Mouse (Mus musculus): Measurements from ENCODE around the gene Tmem192.

The Tmem192 gene

DNA sequence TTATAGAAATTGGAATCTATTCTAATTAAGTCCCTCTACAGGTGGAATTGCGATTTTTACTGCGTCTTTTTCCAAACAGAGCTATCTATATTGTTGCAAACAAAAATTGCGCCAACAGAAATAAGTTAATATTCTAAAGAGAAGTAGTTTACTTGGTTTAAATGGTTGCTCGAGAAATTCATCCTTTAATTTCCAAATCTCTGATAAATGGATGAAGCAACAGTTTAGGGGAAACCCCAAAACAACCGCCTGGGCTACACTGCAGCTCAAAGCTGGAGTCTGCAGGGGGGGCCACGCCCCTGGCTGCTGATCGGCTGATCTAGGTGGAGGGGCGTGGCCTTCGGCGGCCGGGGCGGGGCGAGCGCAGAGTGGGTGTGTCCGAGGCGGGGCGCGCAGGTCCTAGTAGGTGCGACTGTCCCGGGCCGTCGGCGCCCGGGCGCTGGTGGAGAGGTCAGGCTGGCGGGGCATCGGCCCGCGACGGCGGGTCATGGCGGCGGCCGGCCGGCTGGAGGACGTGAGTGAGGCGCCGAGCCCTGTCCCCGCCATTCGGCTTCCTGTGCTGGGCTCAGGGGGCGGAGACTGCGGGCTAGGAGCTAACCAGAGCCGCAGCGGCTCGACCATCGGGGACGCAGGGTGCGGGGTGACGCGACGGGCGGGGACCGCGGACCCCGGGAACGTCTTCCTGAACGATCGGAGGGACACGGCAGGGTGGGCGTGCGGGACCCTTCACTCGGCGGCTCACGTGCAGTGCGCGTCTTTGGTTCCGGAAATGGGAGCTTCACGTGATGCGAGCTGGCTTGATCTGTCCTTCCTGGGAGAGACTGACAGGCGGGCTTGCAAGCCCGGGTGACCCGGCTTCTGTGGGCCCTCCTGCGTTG lies at the start of gene Tmem192:
Tmem192 (plus strand) TSS at position 366 of the 878 bp plus-strand sequence.
- peak; percentile 94 for DNase-seq (ENCODE audit: extremely low spot score)

DNA sequence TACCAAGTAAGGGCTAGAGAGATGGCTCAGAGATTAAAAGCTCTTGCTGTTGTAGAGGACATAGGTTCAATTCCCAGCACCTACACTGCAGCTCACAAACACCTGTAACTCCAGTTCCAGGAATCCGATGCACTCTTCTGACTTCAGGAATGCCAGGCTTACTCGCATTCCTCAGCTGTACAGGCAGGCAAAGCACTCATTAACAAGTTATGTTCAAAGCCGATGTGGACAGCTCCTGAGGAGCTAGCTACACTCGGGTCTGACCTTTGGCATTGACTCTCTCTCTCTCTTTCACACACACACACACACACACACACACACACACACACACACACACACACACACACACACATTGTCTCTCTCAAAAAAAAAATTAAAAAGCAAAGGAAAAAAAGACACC lies 48.3 kb upstream of the Tmem192 start:
- DNase-seq (ENCODE audit: extremely low spot score): no peak

DNA sequence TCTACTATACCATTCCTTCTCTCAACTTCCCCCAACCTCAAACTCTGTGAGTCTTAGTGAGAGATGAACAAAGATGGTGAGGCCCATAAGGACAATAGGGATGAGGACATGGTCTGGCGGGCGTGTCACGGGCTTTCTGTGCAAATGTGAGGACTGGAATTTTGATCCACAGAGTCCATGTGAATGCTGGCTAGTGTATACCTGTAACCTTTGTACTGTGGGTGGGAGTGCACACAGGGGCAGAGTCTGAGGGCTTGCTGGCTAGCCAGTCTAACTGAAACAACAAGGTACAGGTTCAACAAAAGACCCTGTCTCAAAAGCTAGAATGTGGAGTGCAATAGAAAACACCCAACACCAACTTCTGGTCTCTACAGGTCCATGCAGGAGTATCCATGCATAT lies 46.3 kb upstream of the Tmem192 start:
- DNase-seq (ENCODE audit: extremely low spot score): no peak

DNA sequence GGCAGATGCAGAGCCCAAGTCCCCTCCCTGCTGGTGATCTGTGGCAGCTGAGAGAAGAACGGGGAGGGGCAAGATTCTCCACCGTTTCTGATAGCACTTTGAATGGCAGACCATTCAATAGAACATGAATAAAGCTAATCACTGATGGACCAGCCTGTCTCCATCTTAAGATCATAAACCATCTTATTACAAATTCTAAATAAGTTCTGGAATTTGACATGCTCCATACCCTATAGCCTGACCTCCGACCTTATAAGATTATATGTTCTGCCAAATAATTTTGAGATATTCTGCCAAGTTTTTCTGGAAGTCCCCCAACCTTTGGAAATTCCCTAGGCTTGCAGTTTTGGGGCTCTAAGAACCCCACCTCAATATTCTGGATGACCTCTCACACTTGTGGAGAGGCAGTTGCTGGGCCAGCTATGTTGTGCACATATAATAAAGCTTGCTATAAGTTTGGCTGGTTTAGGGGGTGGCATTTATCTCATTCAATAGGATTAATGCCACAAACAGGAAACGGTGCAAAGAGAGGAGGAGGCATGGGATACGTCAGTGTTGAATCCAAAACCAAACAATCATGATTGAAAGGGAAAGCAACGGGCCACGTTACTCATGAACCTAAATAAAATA lies 45.3 kb upstream of the Tmem192 start:
- no peak for DNase-seq (ENCODE audit: extremely low spot score)

DNA sequence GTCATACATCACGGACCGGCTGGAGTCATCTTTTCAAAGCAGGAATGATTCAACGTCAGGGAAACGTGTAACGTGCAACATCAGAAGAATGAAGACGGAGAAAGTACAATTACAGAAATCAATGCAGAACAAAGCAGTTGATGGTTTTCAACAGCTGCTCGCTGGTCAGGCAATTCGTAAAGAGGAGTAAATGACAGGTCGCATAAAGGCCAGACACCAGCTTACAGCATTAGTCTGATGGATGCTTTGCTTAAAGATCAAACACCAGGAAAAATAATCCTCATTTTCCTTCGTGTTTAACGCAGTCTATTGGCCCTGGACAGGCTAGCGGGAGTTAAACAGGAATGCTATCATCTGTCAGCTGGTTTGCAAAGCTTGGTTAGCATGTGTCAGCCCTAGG lies 44.8 kb upstream of the Tmem192 start:
- DNase-seq (ENCODE audit: extremely low spot score): no peak

DNA sequence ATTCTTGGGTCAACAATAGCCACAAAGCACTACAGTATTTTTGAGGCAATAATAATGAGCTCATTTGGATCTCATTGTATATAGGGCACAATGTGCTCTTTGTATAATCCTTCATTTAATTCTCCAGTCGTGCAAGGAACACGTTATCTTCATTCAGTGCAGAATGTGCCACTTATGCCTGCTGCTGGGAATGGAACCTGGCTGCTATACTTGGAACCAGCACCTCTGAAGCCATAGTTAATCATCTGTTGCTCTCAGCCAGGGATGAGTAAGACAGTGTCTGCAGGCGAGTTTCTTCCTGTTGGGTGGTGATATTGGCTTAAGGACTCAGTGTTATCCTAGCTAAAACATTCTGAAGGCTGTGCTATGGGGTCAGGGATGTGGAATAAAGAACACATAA lies 43.2 kb upstream of the Tmem192 start:
- no peak for DNase-seq (ENCODE audit: extremely low spot score)

DNA sequence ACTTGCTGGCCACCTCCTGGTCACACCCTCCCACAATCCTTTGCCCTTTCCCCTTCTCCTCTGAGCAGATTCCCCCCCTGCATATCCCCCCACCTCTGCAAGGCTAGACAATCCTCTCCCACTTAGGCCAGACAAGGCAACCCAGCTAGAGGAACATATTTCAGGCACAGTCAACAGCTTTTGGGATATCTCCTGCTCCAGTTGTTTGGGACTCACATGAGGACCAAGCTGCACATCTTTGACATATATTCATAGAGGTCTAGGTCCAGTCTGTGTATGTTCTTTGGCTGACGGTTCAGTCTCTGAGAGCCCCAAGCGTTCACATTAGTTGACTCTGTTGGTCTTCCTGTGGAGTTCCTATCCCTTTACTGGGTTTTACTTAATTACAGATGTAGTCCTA lies 37.0 kb upstream of the Tmem192 start:
- no peak for DNase-seq (ENCODE audit: extremely low spot score)

DNA sequence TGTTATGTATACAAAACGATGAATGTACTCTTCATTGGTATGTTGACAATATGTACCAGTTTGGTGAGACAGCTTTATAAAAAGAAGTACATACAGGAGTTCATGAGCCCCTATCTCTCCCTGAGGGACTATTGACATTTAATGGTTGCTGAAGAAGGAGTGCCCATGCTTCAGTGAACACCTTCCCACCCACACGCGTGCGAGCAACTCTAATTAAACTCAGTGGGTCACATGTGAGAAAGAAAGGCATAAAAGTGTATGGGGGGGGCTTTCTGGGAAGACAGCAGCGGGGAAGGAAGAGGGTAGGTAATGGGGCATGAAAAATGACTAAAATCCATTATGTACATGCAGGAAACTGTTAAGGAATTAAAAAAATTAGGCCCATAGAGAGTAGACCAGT lies 30.2 kb upstream of the Tmem192 start:
- DNase-seq (ENCODE audit: extremely low spot score): no peak

DNA sequence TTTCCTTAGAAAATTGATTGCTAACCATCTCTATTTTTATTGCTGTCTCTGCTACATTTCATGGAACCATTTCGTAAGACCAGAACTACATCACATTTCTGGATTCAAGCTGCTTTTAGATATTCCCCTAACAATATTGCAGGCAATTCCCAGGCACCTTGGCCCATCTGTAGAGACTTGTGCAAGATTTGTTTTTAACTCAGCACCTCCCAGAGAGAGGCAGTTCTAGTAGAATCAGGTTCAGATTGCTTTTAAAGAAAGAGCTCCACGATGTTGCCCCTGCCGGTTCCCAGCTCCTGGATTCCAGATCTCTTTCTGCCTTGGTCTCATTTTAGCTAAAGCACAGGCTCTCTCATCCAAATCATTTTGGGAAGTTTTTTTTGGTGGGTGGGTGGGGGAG lies 23.7 kb upstream of the Tmem192 start:
- no peak for DNase-seq (ENCODE audit: extremely low spot score)

DNA sequence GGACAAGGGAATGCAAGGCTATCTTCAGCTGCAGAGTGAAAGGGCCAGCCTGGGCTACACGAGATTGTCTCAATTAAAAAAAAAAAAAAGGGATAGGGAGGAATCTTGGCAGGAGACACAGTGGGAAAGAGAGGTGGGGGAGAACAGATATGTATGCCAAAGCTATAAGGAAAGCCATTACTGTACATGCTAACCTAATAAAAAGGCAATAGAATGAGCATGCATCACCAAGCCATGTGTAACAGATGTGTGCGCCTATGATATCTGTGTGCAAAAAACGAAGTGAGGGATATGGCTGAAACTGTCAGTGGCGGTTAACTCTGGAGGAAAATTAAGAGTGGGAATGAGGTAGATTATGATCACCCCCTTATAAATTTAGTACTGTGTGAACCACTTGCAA lies 21.2 kb upstream of the Tmem192 start:
- DNase-seq (ENCODE audit: extremely low spot score): no peak

DNA sequence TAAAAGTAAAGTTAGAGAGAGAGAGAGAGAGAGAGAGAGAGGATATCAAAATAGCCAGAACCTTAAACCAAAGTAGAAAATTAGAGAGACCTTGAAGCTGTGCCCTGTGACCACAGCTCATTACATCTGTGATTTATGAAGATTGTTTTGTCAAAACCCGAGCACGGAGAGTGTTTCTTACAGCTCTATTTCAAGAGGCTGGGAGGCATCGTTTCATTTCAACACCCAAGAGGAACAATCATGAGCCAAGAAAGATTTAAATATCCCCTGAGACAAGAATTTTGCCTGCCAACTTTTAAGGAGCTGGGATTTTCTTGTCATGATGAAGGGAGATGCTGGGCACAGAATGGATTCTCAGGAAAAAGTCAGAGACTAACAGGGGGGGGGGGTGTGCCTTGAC lies 20.6 kb upstream of the Tmem192 start:
- no peak for DNase-seq (ENCODE audit: extremely low spot score)

DNA sequence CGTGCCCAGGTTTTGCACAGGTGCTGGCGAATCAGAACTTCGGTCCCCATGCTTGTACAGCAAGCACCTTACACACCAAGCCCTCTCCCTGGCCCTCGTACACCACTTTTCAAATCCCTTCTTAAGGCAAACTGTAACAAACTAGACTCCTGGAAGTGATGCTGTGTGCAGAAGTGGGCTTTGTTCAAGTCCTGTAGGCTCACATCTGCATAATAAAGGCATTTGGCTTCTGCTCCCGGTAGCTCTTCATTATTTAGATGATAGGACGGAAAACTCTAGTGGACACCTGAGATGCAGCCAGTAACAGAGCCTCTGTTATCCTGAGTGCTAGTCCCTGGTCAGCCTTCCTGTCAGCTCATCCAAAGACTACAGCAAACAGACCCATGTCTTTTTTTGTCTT lies 18.0 kb upstream of the Tmem192 start:
- no peak for DNase-seq (ENCODE audit: extremely low spot score)

DNA sequence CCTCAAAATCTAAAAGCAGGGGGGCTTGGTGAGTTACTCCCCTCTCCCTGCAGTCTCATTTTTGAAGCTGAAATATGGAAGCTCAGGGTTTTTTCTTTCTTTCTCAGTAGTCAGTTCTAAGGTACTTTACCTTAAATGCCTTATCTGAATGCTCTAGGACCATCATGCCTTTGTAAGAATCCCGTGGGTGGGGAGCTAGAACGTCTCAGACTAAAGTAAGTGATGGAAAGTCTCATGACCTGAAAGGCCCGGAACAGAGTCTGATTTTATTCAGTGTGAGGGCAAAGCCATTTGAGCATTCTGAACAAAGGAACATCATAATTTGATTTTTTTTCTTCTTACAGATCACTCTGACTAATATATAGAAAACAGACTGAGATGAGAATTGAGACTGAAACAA lies 12.0 kb upstream of the Tmem192 start:
- no peak for DNase-seq (ENCODE audit: extremely low spot score)

DNA sequence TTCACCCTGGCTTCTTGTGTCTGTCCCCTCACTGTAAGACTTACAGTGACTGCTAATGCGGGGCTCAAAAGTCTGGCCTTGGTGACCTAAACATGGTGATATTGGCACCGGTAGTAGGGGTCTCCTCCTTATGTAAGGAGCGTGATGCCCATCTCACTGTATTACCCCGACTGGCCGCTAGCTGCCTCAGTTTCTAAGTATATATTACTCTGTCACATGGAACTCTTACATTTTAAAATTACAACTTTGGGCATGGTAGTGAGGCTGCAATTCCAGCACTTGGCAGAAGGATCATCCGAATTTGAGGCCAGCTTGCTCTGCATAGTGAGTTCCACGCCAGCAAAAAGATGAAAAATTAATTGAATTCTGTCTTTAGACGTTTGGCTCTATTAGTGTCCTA lies 6.0 kb upstream of the Tmem192 start:
- no peak for DNase-seq (ENCODE audit: extremely low spot score)

DNA sequence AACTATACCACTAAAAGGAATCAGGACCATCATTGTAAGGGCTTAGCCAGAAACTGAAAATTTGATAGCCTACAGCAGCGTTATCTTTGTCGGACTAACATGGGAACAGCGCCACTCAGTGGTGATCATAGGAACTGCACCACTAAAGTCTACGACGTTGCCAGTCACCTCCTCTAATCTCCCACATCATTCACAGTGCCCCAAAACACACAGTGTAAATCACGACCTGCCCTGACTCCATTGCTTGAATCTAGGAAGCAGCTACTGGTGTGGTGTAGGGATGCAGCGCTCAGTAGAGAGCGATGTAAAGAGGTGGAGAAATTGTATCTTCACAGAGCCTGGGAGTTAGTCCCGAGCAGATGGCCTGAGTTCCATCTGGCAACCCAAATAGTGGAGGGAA lies 5.5 kb upstream of the Tmem192 start:
- DNase-seq (ENCODE audit: extremely low spot score): peak; percentile 74

DNA sequence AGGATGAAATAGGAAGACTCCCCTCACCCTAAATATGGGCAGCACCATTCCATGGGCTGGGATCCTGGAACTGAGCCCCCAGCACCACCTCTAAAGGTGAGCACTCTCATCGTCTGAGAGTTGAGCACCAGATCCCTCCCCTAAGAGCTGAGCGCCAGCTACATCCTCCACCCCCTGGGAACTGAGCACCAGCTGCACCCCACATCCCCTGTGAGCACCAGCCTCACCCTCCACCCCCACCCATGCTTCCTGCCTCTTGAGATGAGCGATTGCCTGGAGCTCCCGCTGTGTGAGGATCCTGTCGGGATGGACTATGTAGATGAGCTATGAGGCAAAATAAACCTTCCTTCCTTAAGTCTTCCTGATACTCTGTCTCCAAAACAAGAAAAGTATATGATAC lies 4.0 kb upstream of the Tmem192 start:
- DNase-seq (ENCODE audit: extremely low spot score): no peak

DNA sequence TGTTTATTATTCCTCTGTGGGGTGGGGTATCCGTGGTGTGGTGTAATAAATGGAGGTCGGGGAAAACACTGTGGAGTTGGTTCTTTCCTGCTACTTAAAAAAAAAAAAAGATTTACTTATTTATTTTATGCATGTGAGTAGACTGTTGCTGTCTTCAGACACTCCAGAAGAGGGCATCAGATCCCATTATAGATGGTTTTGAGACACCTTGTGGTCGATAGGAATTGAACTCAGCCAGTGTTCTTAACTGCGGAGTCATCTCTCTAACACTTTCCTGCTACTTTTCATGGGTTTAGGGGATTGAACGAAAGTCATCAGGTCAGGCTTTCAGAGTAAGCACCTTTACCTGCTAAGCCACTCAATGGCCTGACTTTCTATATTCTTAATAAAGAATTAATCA lies 2.2 kb upstream of the Tmem192 start:
- no peak for DNase-seq (ENCODE audit: extremely low spot score)

DNA sequence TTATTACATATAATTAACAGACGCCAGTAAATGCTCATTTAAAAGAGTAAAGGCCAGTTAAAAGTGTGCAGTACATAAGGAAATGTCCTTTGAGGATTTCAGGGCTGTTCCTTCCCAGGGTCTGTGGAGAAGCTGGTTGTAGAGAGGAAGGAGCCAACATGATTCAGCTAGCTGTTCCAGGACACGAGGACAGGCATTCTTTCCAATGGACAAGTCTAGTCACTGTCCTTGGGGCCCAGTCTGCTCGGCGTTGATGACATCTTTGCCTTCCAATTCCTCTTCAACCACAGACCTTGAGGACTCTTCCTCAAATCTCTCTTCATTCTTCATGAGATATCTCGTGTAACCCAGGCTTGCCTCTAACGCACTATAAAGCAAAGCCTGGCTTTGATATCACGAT lies 1.4 kb upstream of the Tmem192 start:
- no peak for DNase-seq (ENCODE audit: extremely low spot score)

DNA sequence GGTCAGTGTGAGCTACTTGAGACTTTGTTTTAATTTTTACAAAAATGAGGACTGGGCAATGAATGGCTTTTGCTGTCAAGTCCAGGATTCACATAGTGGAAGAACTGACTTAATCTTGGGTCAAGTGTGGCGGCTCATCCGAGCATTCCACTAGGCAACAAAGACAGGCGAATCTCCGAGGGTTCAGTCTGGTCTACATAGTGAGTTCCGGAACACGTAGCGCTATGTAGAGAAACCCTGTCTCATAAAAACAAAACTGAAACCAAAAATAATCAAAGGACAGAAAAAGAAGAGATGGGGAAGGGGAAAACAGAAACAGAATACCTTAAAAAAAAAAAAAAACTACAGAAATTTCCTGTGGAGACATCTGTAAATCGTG lies 555 bp upstream of the Tmem192 start:
- no peak for DNase-seq (ENCODE audit: extremely low spot score)

DNA sequence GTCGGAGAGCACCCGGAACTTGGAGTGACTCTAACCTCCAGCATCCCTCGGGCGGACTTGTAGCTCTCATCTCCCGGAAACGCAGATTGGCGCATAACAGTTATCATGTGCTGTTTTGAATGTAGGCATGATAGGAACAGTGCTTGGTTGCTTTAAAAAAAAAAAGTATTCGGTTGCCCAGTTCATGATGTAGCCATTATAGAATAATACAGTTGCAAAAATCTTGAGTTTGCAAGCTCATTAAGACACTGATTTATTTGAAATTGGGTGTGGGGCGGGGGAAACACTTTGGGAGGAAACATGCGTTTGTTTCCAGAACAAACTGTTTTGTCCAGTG lies 681 bp downstream of the Tmem192 start:
- no peak for DNase-seq (ENCODE audit: extremely low spot score)

DNA sequence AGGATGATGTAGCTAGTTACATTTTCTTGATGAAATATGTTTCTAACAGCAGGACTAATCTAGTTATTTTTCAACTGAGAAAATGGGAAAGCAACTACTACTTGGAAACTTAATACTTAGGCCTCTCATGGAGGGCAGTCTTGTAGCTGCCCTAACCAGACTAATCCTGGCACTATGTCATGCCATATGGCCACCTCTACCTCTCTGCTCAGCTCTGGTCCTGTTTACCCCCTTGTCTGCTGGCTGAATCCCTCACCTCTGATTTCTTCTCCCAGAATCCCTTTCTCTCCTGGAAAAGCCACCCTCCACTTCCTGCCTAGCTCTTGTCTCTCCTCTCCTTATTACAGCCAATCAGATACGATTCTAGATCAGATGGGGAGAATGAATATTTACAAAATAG lies 1.4 kb downstream of the Tmem192 start:
- DNase-seq (ENCODE audit: extremely low spot score): no peak

DNA sequence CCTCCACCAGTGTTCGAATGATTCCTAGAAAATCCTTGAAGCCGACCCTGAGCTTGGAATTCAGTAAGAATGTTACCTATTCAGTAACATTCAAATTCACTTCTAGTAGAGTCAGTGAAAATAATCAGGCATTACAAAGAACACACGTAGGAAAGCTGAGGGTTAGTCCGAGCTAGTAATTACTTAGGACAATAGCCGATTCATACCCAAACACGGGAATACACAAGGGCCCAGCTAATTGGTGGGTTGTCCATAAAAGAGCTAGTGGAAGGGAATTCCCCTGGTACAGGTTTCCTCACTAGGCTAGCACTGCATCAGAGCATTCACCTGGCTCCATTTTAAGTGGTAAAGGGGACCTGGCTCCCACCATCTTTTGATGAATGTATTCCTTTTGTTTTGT lies 5.1 kb downstream of the Tmem192 start:
- DNase-seq (ENCODE audit: extremely low spot score): no peak

DNA sequence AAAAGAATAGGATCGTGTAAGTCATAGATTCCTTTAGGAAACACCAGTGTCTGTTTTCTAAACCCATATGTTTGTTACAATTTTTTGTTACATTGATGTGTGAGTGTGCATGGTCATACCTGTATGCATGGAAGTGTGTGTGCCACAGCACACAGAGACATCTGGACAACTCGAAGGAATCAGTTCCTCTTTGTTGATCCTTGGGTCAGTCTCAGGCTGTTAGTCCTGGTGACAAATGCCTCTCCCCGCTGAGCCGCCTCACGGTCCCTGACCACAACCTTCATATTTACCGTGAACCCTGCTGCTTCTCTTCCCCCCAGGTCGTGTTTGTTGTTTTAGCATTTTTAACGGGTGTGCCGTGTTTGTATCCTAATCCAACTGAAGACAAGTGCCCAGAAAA lies 12.0 kb downstream of the Tmem192 start:
- DNase-seq (ENCODE audit: extremely low spot score): no peak

DNA sequence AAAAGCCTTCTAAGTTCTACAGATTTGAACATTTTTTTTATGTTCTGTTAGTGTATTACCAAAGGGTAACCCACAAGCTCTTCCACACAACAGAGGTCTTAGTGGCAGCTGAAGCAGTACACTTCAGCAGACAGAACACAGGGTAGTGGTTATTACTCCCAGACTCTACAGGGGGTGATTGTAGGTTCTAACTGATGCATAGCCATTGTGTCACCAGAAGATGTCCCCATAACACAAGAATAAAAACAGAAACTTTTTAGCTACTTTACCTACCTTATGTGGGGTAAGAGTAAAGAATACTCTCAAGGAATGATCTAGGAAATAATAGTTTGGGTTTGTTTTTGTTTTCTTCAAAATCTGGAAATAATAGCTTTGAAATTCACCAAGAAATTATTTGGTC lies 15.9 kb downstream of the Tmem192 start:
- no peak for DNase-seq (ENCODE audit: extremely low spot score)

Data from embryo, embryonic 9.5 days (tissue).